Mouse (Mus musculus) kidney, adult 11 months (tissue): ENCODE measurements around the gene Tesmin.

Experiments used
- DNase-seq: peaks from one replicate; pipeline ENCODE4 v3.0.0; 2022

Tesmin gene

DNA sequence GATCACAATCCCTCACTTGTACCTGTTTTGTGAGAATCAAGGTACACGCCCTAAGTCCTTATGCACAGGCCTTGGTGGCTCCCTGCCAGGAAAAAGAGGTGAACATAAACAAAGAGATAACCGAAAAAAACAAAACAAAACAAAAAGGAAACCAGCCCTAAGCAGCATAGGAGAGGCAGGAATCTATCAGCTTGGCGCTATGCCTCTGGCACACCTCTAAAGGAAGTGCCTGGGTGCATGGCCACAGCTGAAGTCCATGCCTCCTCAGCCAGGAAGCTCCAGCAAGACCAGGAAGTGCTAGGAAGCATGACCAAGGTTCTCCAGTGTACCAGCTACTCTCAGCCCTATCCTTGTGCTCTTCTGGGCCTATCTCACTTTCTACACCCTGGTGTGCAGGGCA, 60.6 kb downstream of the Tesmin start:
- no peak for DNase-seq

DNA sequence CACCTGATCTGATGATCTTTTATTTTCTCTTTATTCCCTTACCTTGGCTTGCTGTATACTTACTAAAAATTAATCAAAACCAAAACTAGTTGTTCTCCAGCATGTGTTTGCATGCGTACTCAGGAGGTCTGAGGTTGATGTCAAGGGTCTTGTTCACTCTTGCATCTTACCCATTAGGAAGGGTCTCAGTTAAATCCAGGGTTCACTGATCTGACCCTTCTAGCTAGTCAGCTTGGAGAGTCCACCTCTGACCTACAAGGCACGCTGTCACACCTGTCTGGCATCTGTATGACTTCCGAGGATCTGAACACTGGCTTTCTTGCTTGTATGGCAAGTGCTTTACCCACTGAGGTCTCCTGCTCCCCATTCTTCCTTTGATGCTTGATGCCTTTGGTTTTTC, 62.1 kb downstream of the Tesmin start:
- no peak for DNase-seq

DNA sequence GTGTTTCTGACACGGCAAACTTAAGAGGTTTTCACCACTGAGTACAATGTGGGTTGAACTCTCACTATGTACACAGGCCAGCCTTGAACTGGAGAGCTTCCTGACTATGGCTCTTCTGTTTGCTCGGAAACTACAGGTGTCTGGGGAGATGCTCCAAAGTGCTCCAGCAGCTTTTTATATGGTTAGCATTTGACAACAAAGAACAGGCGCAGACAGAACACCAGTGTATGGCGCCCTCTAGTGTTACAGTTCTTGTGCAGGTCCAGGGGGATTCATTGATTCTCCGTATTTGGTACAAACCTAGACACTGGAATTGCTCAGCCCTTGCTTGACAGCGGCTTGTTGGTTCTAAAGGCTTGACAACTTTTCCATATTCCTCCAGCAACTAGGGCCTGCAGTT, 62.5 kb downstream of the Tesmin start:
- peak; percentile 40 for DNase-seq

DNA sequence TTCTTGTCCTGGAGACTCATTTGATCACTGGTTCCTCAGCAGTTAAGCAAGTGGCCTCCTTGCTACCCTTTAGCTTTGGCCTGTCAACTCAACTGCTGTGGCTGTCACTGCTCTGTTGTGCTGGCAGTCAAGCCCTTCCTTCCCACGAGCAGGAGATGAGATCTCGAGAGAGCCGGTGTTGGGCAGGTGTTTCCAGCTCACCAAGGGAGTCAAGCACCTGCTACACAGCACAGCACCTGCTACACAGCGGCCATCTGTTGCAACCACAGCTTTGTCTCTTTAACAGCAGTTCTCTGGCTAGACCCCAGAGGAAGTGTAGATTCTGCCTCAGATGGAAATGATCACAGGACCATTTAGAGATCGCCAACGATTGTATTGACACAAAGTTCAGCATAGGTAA, 63.0 kb downstream of the Tesmin start:
- no peak for DNase-seq
